Mouse (Mus musculus): Measurements from ENCODE around the gene Eif4h. TPM values are rescaled to one million over a fixed set of nuclear protein-coding genes. Genes with fewer than 3 reads are reported as not detected.

Gene Eif4h
- polyA plus RNA-seq, 1 experiment from 2014 or later, result 171 TPM

DNA sequence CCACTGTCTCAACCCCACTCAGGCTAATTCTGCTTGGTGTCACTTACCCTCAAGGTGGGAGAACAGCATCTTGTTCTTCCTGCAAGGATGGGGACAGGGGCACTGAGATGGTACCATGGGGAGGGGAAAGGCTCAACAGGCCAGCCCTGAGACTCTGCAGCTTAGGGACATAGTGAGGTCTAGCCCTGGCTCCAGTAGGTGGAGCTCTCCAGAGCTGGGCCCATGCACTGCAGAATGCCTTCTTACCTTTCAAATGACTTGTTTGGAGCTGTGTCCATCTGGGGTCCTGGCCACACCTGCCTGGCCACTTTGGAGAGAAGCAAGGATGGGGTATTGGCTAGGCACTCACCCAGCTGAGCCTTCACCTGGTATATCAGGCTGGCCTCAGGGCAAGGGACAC lies 33.0 kb downstream of the Eif4h start:
- H3K9me3 ChIP-seq (replicated peaks), result no peaks in the 10 kb centered on the region
- no peak overlapping the region for H3K4me2 ChIP-seq
- H3K36me3 ChIP-seq (replicated peaks), result no peaks in the 10 kb centered on the region
- H3K4me3 ChIP-seq (replicated peaks), result no peak overlapping the region
- H3K9ac ChIP-seq, result no peak overlapping the region
- ATAC-seq (ENCODE audit: insufficient read depth), result no peak
- no peaks in the 10 kb centered on the region; the same call in 1 of the 2 replicates for H3K4me1 ChIP-seq (replicated peaks)
- 0 out of 2 replicates have a peak overlapping the region, but pooled peaks have one; percentile 29 for H3K27ac ChIP-seq (replicated peaks)
- H3K27me3 ChIP-seq, result no peaks in the 10 kb centered on the region

DNA sequence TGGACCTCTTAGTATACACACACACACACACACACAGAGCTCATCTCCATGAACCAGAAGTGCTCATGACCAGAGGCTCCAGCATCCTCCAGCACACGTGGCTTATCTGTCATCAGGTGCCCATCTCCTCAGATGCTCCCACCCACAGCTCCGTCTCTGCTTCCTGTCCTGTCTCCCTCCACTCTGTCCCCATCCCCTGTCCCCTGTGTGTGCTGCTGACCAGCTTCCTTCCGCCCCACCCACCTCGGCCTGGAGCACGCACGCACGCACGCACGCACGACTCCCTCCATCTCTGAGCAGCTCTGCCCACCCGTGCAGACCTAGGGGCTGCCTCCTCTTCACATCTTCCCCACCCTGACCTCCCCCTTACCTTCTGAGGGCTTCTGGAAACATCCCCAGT lies 34.9 kb downstream of the Eif4h start:
- Histone ChIP-seq H3K36me3 (replicated peaks) (0 out of 2 replicates have a peak, but pooled peaks cover 5% of the 10 kb centered on the region), H3K9me3 (replicated peaks) (no peaks in the 10 kb centered on the region), H3K4me2 (no peak overlapping the region), H3K9ac (no peak overlapping the region), H3K27me3 (no peaks in the 10 kb centered on the region), H3K4me3 (replicated peaks) (no peak overlapping the region), H3K27ac (replicated peaks) (no peak overlapping the region), H3K4me1 (replicated peaks) (no peaks in the 10 kb centered on the region; the same call in 1 of the 2 replicates)
- no peak for ATAC-seq (ENCODE audit: insufficient read depth)
- 65% methylated on average over 11 of the region's 11 CpGs for WGBS (ENCODE audit: insufficient replicate concordance)

DNA sequence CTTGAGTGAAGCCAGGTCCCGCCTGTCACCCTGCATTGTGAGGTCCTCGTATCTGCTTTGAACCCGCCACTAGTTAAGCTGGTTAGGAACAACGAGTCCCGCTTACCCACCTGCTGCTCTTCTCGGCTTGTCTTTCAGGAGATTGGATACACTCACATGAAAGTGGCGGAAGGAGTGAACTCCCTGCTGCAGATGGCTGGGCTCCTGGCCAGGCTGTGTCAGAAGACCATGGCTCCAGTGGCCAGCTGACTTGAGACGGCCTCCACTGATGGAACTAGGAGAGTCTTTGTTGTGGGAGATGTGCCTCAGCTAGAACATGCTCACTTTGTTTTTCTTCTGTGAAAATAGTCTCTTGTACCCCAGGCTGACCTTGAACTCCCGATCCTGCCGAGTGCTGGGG lies 41.6 kb downstream of the Eif4h start:
- no peak overlapping the region for H3K9ac ChIP-seq
- no peak overlapping the region for H3K4me3 ChIP-seq (replicated peaks)
- ATAC-seq (ENCODE audit: insufficient read depth), result no peak
- H3K9me3 ChIP-seq (replicated peaks), result no peaks in the 10 kb centered on the region
- H3K4me1 ChIP-seq (replicated peaks), result peaks cover 8% of the 10 kb centered on the region
- 85% methylated on average over 10 of the region's 10 CpGs for WGBS (ENCODE audit: insufficient replicate concordance)
- no peak overlapping the region for H3K4me2 ChIP-seq
- H3K36me3 ChIP-seq (replicated peaks), result peaks cover 69% of the 10 kb centered on the region
- no peak overlapping the region for H3K27ac ChIP-seq (replicated peaks)
- no peaks in the 10 kb centered on the region for H3K27me3 ChIP-seq

DNA sequence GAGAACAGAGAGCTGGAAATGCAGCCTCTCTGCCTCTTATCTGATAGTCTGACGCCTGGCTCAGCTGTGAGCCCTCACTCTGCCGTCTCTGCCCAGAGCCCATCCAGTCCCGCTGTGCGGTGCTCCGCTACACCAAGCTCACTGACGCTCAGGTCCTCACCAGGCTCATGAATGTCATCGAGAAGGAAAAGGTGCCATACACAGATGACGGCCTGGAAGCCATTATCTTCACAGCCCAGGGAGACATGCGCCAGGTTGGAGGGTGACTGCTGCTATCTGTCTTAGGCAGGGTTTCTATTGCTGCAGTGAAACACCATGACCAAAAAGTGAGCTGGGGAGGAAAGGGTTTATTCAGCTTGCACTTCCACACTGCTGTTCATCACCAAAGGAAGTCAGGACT lies 46.2 kb downstream of the Eif4h start:
- peak overlapping the region; percentile 74 for H3K27ac ChIP-seq (replicated peaks)
- H3K9me3 ChIP-seq (replicated peaks), result no peaks in the 10 kb centered on the region
- ATAC-seq (ENCODE audit: insufficient read depth), result peak; percentile 89
- H3K9ac ChIP-seq, result no peak overlapping the region
- no peaks in the 10 kb centered on the region for H3K27me3 ChIP-seq
- H3K4me2 ChIP-seq, result peak overlapping the region; percentile 23; the same call in 1 of the 2 replicates
- 22% methylated on average over 9 of the region's 9 CpGs for WGBS (ENCODE audit: insufficient replicate concordance)
- no peak overlapping the region for H3K4me3 ChIP-seq (replicated peaks)
- H3K36me3 ChIP-seq (replicated peaks), result peaks cover 89% of the 10 kb centered on the region
- H3K4me1 ChIP-seq (replicated peaks), result peaks cover 26% of the 10 kb centered on the region

DNA sequence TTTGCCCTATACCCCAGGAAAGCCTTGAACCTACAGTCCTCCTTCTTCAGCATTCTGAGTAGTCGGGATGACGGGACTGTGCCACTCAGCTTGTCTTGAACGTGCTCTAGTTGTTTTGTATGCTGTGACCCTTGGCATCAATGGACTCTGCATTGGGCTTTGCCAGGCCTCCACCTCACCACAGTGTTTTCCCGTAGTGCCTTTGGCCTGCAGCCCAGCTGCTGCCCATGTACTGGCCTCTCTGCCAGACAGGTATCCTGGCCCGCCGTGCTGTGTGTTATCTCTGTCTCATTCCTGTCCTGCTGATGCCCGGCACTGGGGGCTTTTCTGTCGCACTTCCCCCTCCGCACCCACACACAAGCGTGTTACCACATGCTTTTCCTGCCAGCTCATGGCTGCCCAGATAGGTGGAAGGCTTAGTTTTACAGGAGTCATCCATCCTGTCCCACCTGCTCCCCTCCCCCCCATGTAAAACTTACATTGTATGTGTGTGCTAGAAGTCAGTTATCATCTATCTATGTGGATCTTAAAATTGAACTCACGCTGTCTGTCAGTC lies 47.2 kb downstream of the Eif4h start:
- WGBS (ENCODE audit: insufficient replicate concordance), result 59% methylated on average over 11 of the region's 11 CpGs
- Histone ChIP-seq H3K4me2 (no peak overlapping the region; the same call in 1 of the 2 replicates), H3K4me1 (replicated peaks) (peaks cover 26% of the 10 kb centered on the region), H3K36me3 (replicated peaks) (peaks cover 86% of the 10 kb centered on the region), H3K9me3 (replicated peaks) (no peaks in the 10 kb centered on the region), H3K27me3 (no peaks in the 10 kb centered on the region), H3K9ac (no peak overlapping the region), H3K4me3 (replicated peaks) (no peak overlapping the region), H3K27ac (replicated peaks) (peak overlapping the region; percentile 74)
- ATAC-seq (ENCODE audit: insufficient read depth), result no peak

DNA sequence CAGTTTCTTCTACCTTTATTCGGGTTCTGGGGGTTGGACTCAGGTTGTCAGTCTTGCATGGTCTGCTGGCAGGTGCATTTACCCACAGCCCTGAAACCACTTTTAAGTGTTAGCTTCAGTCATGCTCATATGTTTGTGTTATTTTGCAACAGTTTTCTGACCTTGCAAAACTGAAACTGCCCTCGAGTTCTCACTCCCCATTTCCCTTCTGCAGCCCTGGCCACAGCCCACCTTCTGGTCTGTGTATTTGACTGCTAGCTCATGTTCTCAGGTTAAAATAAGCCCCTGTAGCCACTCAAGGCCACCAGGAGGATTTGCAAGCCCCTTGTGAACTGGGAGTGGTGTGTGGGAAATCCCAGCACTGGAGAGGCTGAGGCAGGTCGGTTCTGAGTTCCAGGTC lies 49.4 kb downstream of the Eif4h start:
- H3K36me3 ChIP-seq (replicated peaks), result peaks cover 76% of the 10 kb centered on the region
- H3K27me3 ChIP-seq, result no peaks in the 10 kb centered on the region
- no peak for ATAC-seq (ENCODE audit: insufficient read depth)
- peaks cover 34% of the 10 kb centered on the region for H3K4me1 ChIP-seq (replicated peaks)
- H3K27ac ChIP-seq (replicated peaks), result no peak overlapping the region
- H3K9me3 ChIP-seq (replicated peaks), result no peaks in the 10 kb centered on the region
- H3K4me3 ChIP-seq (replicated peaks), result no peak overlapping the region
- no peak overlapping the region for H3K9ac ChIP-seq
- WGBS (ENCODE audit: insufficient replicate concordance), result 69% methylated on average over 3 of the region's 3 CpGs
- H3K4me2 ChIP-seq, result no peak overlapping the region

DNA sequence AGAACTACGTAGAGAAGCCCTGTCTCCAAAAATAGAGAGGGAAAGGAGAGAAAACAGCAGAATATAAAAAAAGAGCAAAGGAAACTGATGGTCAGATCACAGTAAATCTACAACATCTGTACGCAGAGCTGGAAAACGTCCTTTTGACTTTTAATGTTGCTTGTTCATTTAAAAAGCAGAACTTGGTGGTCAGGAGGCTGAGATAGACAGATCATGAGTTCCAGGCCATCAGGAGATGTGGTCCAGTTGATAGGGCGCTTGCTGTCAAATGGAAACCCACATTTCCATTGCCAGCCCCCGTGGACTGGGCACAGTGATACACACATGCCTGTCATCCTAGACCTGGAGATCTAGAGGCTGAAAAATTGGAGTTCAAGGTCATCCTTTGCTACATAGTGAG lies 54.5 kb downstream of the Eif4h start:
- Histone ChIP-seq H3K36me3 (replicated peaks) (peaks cover 30% of the 10 kb centered on the region), H3K9me3 (replicated peaks) (no peaks in the 10 kb centered on the region), H3K4me1 (replicated peaks) (peaks cover 35% of the 10 kb centered on the region), H3K27me3 (no peaks in the 10 kb centered on the region), H3K4me2 (peak overlapping the region; percentile 84), H3K27ac (replicated peaks) (0 out of 2 replicates have a peak overlapping the region, but pooled peaks have one; percentile 69), H3K4me3 (replicated peaks) (no peak overlapping the region), H3K9ac (peak overlapping the region; percentile 93; the same call in 1 of the 2 replicates)
- ATAC-seq (ENCODE audit: insufficient read depth), result no peak
- WGBS (ENCODE audit: insufficient replicate concordance), result 30% methylated on average over 5 of the region's 5 CpGs

GRCm38 (mm10) chr5:134583884-134584213 lies 55.4 kb downstream of the Eif4h start:
- peaks cover 25% of the 10 kb centered on the region for H3K36me3 ChIP-seq (replicated peaks)
- peak overlapping the region; percentile 97 for H3K4me3 ChIP-seq (replicated peaks)
- peaks cover 32% of the 10 kb centered on the region for H3K4me1 ChIP-seq (replicated peaks)
- H3K9ac ChIP-seq, result peak overlapping the region; percentile 93
- ATAC-seq (ENCODE audit: insufficient read depth), result no peak
- peak overlapping the region; percentile 84 for H3K4me2 ChIP-seq
- H3K27me3 ChIP-seq, result no peaks in the 10 kb centered on the region
- no peaks in the 10 kb centered on the region for H3K9me3 ChIP-seq (replicated peaks)
- WGBS (ENCODE audit: insufficient replicate concordance), result 20% methylated on average over 3 of the region's 3 CpGs
- H3K27ac ChIP-seq (replicated peaks), result peak overlapping the region; percentile 69

DNA sequence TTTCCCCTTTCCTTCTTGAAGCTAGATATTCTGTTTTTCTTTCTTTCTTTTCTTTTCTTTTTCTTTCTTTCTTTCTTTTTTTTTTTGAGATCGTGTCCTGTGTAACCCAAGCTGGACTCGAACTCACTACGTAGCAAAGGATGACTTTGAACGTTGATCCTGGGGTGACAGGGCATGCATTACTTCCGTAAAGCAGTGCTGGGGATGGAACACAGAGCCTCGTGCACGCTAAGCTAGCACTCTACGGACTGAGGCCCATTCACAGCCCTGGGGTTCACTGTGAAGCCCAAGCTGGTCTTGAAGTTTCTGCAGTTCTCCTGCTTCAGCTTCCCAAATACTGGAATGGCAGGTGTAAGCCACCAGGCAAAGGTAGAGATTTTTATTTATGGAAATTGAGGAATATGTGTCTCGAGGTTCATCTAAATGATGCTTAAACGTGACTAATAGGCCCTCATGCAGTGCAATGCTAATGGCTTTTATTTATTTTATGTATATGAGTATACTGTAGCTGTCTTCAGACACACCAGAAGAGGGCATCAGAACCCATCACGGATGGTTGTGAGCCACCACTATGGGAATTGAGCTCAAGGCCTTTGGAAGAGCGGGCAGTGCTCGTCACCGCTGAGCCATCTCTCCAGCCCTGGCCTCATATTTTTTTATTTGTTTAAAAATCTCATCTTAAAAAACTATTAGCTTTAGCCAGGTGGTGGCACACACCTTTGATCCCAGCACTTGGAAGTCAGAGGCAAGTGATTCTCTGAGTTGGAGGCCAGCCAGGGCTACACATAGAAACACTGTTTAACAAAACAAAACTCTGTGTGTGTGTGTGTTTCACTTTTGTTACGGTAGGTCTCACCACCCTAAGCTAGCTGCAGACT lies 56.0 kb downstream of the Eif4h start:
- peaks cover 28% of the 10 kb centered on the region for H3K4me1 ChIP-seq (replicated peaks)
- no peak for ATAC-seq (ENCODE audit: insufficient read depth)
- H3K4me2 ChIP-seq, result peak overlapping the region; percentile 84
- peak overlapping the region; percentile 93 for H3K9ac ChIP-seq
- peak overlapping the region; percentile 82 for H3K27ac ChIP-seq (replicated peaks)
- H3K36me3 ChIP-seq (replicated peaks), result peaks cover 21% of the 10 kb centered on the region
- WGBS (ENCODE audit: insufficient replicate concordance), result 14% methylated on average over 15 of the region's 15 CpGs
- H3K27me3 ChIP-seq, result no peaks in the 10 kb centered on the region
- peak overlapping the region; percentile 97 for H3K4me3 ChIP-seq (replicated peaks)
- H3K9me3 ChIP-seq (replicated peaks), result no peaks in the 10 kb centered on the region

DNA sequence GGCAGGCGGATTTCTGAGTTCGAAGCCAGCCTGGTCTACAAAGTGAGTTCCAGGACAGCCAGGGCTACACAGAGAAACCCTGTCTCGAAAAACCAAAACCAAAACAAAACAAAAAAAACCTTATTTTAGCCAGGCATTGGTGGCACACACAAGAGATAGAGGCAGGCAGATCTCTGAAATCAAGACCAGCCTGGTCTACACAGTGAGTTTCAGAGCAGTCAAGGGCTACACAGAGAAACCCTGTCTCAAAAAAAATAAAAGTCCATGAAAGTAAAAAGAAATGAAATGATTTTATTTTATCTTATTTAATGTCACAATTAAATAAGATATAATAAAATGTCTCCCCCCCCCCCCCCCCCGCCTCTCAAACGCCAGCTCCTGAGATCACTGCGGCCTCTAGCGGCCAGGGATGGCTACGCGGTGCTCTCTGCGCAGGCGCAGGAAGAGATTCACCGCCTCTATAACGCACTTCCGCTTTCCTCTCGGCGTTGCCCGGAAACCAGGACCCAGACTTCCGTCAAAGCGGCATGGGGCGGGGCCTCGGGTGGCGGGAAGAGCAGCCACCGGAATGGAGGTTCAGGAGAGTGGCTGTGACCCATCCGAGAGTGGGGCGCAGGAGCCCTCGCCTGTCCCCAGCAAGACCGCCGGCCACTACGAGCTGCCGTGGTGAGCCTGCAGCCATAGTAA lies 56.9 kb downstream of the Eif4h start:
- Histone ChIP-seq H3K9ac (peak overlapping the region; percentile 93), H3K4me2 (peak overlapping the region; percentile 84), H3K36me3 (replicated peaks) (peaks cover 15% of the 10 kb centered on the region), H3K4me3 (replicated peaks) (peak overlapping the region; percentile 97), H3K27ac (replicated peaks) (peak overlapping the region; percentile 82), H3K4me1 (replicated peaks) (peaks cover 28% of the 10 kb centered on the region), H3K27me3 (no peaks in the 10 kb centered on the region), H3K9me3 (replicated peaks) (no peaks in the 10 kb centered on the region)
- 7% methylated on average over 29 of the region's 30 CpGs for WGBS (ENCODE audit: insufficient replicate concordance)
- peak; percentile 90 for ATAC-seq (ENCODE audit: insufficient read depth)

GRCm38 (mm10) chr5:134581146-134581545 lies 58.1 kb downstream of the Eif4h start, which contains the start of gene Rfc2:
Gene Rfc2, plus strand, starts transcription at chr5:134581366.
- Histone ChIP-seq H3K36me3 (replicated peaks) (0 out of 2 replicates have a peak, but pooled peaks cover 5% of the 10 kb centered on the region), H3K9me3 (replicated peaks) (no peaks in the 10 kb centered on the region), H3K27me3 (no peaks in the 10 kb centered on the region), H3K27ac (replicated peaks) (0 out of 2 replicates have a peak within 1 kb of the TSS, but pooled peaks have one; percentile 6), H3K4me3 (replicated peaks) (no peak within 1 kb of the TSS), H3K9ac (no peak within 1 kb of the TSS), H3K4me1 (replicated peaks) (peaks cover 39% of the 10 kb centered on the region), H3K4me2 (peak within 1 kb of the TSS; percentile 84)
- WGBS (ENCODE audit: insufficient replicate concordance), result 70% methylated on average over 5 of the region's 5 CpGs
- ATAC-seq (ENCODE audit: insufficient read depth), result no peak

All from liver, embryonic 15.5 days (tissue).